Mouse (Mus musculus) bone marrow, adult 2 months (tissue): ENCODE data around the gene Tmprss9.
A peak's percentile ranks its signal among the peaks of the same experiment; 100 is the strongest.

Experiments used
- CTCF ChIP-seq: fragments of 200-500 bp; IDR thresholded peaks from 2 replicates; pipeline ENCODE4 v1.5.1; 2011; ENCODE audit warnings: low read length, control low read depth; ENCODE audit not compliant: control insufficient read depth, insufficient read depth
- POLR2A ChIP-seq: fragments of 200-500 bp; IDR thresholded peaks from 2 replicates; pipeline ENCODE4 v1.6.1; 2011; ENCODE audit warnings: low read depth, mild to moderate bottlenecking, control low read depth, low read length, borderline replicate concordance; ENCODE audit not compliant: control insufficient read depth

GRCm38 (mm10) chr10:80880131-80880641 lies 8.5 kb downstream of the Tmprss9 start:
- TF ChIP-seq POLR2A: no peak
- TF ChIP-seq CTCF: peak; percentile 98
